Mouse (Mus musculus) kidney, postnatal 0 days (tissue): ENCODE measurements around the gene Cpsf4l. TPM values are rescaled to one million over a fixed set of nuclear protein-coding genes. Genes with fewer than 3 reads are reported as not detected.
A peak's percentile ranks its signal among the peaks of the same experiment; 100 is the strongest.

Experiments
- ATAC-seq: fragments of 200-750 bp; cut with Nextera tagmentation; replicated peaks from 2 replicates; pipeline ENCODE4 v1.8.0; 2017; ENCODE audit warnings: low read depth, moderate number of reproducible peaks, moderate TSS enrichment, moderate library complexity; ENCODE audit not compliant: low FRiP score
- DNase-seq: peaks from one replicate; pipeline ENCODE4 v3.0.0-alpha.2; 2016; ENCODE audit warnings: low spot score
- H3K27ac ChIP-seq: fragments of 300-500 bp; sonication (generic); 2 replicates; pipeline ENCODE4 v1.5.1; 2014; ENCODE audit warnings: mild to moderate bottlenecking
- H3K27me3 ChIP-seq: fragments of 300-500 bp; sonication (generic); 2 replicates; pipeline ENCODE4 v1.6.1; 2014; ENCODE audit warnings: low read length, mixed read lengths; ENCODE audit not compliant: insufficient read depth
- H3K36me3 ChIP-seq: fragments of 300-500 bp; sonication (generic); 2 replicates; pipeline ENCODE4 v1.6.1; 2014; ENCODE audit warnings: low read length, mixed read lengths; ENCODE audit not compliant: insufficient read depth
- H3K4me1 ChIP-seq: fragments of 300-500 bp; sonication (generic); replicated peaks from 2 replicates; pipeline ENCODE4 v1.6.1; 2014; ENCODE audit warnings: antibody characterized with exemption, low read length, mixed read lengths; ENCODE audit not compliant: insufficient read depth
- H3K4me2 ChIP-seq: fragments of 300-500 bp; sonication (generic); 2 replicates; pipeline ENCODE4 v1.6.1; 2014; ENCODE audit warnings: mild to moderate bottlenecking, low read length, moderate library complexity, mixed read lengths
- H3K4me3 ChIP-seq: fragments of 300-500 bp; sonication (generic); replicated peaks from 2 replicates; pipeline ENCODE4 v1.5.1; 2014; ENCODE audit warnings: low read depth, low read length
- H3K9ac ChIP-seq: fragments of 300-500 bp; sonication (generic); 2 replicates; pipeline ENCODE4 v1.6.1; 2014; ENCODE audit warnings: low read depth, low read length
- H3K9me3 ChIP-seq: fragments of 300-500 bp; sonication (generic); replicated peaks from 2 replicates; pipeline ENCODE4 v1.6.1; 2016; ENCODE audit warnings: low read length, inconsistent platforms, mixed read lengths
- CTCF ChIP-seq: IDR thresholded peaks from 2 replicates; pipeline ENCODE4 v1.5.1; 2016; ENCODE audit warnings: antibody characterized with exemption, low read depth, mild to moderate bottlenecking, moderate library complexity
- WGBS: fragments of 180-500 bp; shearing (Covaris S2); extraction: QIAGEN DNeasy Blood & Tissue Kit; methylation state at CpG from one replicate; pipeline ENCODE4 v1.1.7; 2014; 5-methylcytosine and 5-hydroxymethylcytosine counted together
- polyA plus RNA-seq: library from polyadenylated mRNA; unstranded; fragments of >200 nt; fragmentation: Nextera tagmentation; extraction: Ambion mirVana; gene quantifications from 2 replicates; pipeline ENCODE4 v1.2.1, GENCODE M21; 2015

Gene Cpsf4l
- polyA plus RNA-seq, 1 experiment from 2014 or later, result 3.9 TPM

GRCm38 (mm10) chr11:113709272-113709671 lies 545 bp downstream of the Cpsf4l start:
- ATAC-seq (no peak), DNase-seq (no peak)
- no peak overlapping the region for H3K4me2 ChIP-seq
- no peak overlapping the region for H3K4me3 ChIP-seq
- H3K36me3 ChIP-seq, result no peaks in the 10 kb centered on the region
- 34% methylated on average over 15 of the region's 15 CpGs for WGBS
- H3K9ac ChIP-seq, result 0 out of 2 replicates have a peak overlapping the region, but pooled peaks have one; percentile 4
- no peaks in the 10 kb centered on the region for H3K27me3 ChIP-seq
- no peak for TF ChIP-seq CTCF
- peaks cover 13% of the 10 kb centered on the region; the same call in 1 of the 2 replicates for H3K4me1 ChIP-seq
- H3K9me3 ChIP-seq, result no peaks in the 10 kb centered on the region
- no peak overlapping the region for H3K27ac ChIP-seq

- no peaks in the 10 kb centered on the region for H3K9me3 ChIP-seq
- no peak overlapping the region for H3K4me2 ChIP-seq
- H3K4me3 ChIP-seq, result no peak overlapping the region
- H3K36me3 ChIP-seq, result no peaks in the 10 kb centered on the region
- peaks cover 13% of the 10 kb centered on the region; the same call in 1 of the 2 replicates for H3K4me1 ChIP-seq
- 59% methylated on average over 19 of the region's 19 CpGs for WGBS
- TF ChIP-seq CTCF, result no peak
- ATAC-seq (no peak), DNase-seq (no peak)
- H3K27me3 ChIP-seq, result no peaks in the 10 kb centered on the region
- no peak overlapping the region for H3K27ac ChIP-seq
- H3K9ac ChIP-seq, result 0 out of 2 replicates have a peak overlapping the region, but pooled peaks have one; percentile 4
Measured at GRCm38 (mm10) chr11:113708629-113709213, 1.1 kb downstream of the Cpsf4l start.

GRCm38 (mm10) chr11:113705966-113706652 lies 3.7 kb downstream of the Cpsf4l start:
- Histone ChIP-seq H3K4me1 (peaks cover 13% of the 10 kb centered on the region; the same call in 1 of the 2 replicates), H3K27me3 (no peaks in the 10 kb centered on the region), H3K4me2 (no peak overlapping the region), H3K9me3 (no peaks in the 10 kb centered on the region), H3K4me3 (no peak overlapping the region), H3K36me3 (no peaks in the 10 kb centered on the region), H3K9ac (no peak overlapping the region), H3K27ac (no peak overlapping the region)
- DNase-seq (no peak), ATAC-seq (no peak)
- no peak for TF ChIP-seq CTCF
- WGBS, result 78% methylated on average over 15 of the region's 15 CpGs

- Histone ChIP-seq H3K36me3 (no peaks in the 10 kb centered on the region), H3K4me2 (no peak overlapping the region), H3K27ac (no peak overlapping the region), H3K27me3 (no peaks in the 10 kb centered on the region), H3K9ac (no peak overlapping the region), H3K4me3 (no peak overlapping the region), H3K4me1 (no peaks in the 10 kb centered on the region; the same call in 1 of the 2 replicates), H3K9me3 (no peaks in the 10 kb centered on the region)
- 37% methylated on average over 5 of the region's 5 CpGs for WGBS
- no peak for ATAC-seq
- DNase-seq, result peak; percentile 87
- peak; percentile 100 for TF ChIP-seq CTCF
Measured at GRCm38 (mm10) chr11:113703758-113704157, 6.1 kb downstream of the Cpsf4l start.

GRCm38 (mm10) chr11:113699643-113700042 lies 10.2 kb downstream of the Cpsf4l start:
- Histone ChIP-seq H3K9me3 (no peaks in the 10 kb centered on the region), H3K27me3 (no peaks in the 10 kb centered on the region), H3K27ac (no peak overlapping the region), H3K9ac (no peak overlapping the region), H3K4me2 (no peak overlapping the region), H3K4me3 (no peak overlapping the region), H3K4me1 (no peaks in the 10 kb centered on the region; the same call in 1 of the 2 replicates), H3K36me3 (peaks cover 11% of the 10 kb centered on the region)
- WGBS, result 81% methylated on average over 7 of the region's 7 CpGs
- ATAC-seq, result no peak
- DNase-seq, result no peak
- TF ChIP-seq CTCF, result no peak

- peak; percentile 87 for ATAC-seq
Measured at GRCm38 (mm10) chr11:113698013-113698545, 11.7 kb downstream of the Cpsf4l start.

More at GRCm38 (mm10) chr11:113698013-113698545, 11.7 kb downstream of the Cpsf4l start:
- no peak overlapping the region for H3K4me2 ChIP-seq
- H3K27me3 ChIP-seq, result no peaks in the 10 kb centered on the region
- H3K27ac ChIP-seq, result peak overlapping the region; percentile 40; the same call in 1 of the 2 replicates
- H3K4me1 ChIP-seq, result no peaks in the 10 kb centered on the region
- no peak overlapping the region for H3K4me3 ChIP-seq
- WGBS, result 34% methylated on average over 12 of the region's 12 CpGs
- no peak for TF ChIP-seq CTCF
- peaks cover 14% of the 10 kb centered on the region for H3K36me3 ChIP-seq
- no peaks in the 10 kb centered on the region for H3K9me3 ChIP-seq
- DNase-seq, result peak; percentile 85
- no peak overlapping the region for H3K9ac ChIP-seq
